Mouse (Mus musculus): ENCODE measurements around the gene Ccpg1. TPM values are rescaled to one million over a fixed set of nuclear protein-coding genes. Genes with fewer than 3 reads are reported as not detected.

Gene Ccpg1
- polyA plus RNA-seq, 1 experiment from 2014 or later, result 21.6 TPM

GRCm38 (mm10) chr9:72958521-72959450 is 26.4 kb upstream of the Ccpg1 start, which contains the start of the genes Dyx1c1 and Gm44503:
Gene Dyx1c1 (plus strand): TSS chr9:72958785.
Gene Gm44503 (plus strand): TSS chr9:72958852.
- Histone ChIP-seq H3K36me3 (ENCODE audit: control insufficient read depth, insufficient read depth, low read length) (no peaks in the 10 kb centered on the region), H3K4me1 (ENCODE audit: control insufficient read depth, insufficient read depth, low read length) (no peaks in the 10 kb centered on the region), H3K4me2 (replicated peaks; ENCODE audit: low read depth, low read length) (peak within 1 kb of the TSS; percentile 66), H3K4me3 (ENCODE audit: low read depth, low read length) (peak within 1 kb of the TSS; percentile 46), H3K27me3 (ENCODE audit: control insufficient read depth, insufficient read depth, low read length) (no peaks in the 10 kb centered on the region), H3K9ac (replicated peaks; ENCODE audit: low read depth, low read length) (peak within 1 kb of the TSS; percentile 48), H3K9me3 (ENCODE audit: control insufficient read depth, low read depth, low read length) (no peaks in the 10 kb centered on the region), H3K27ac (ENCODE audit: low read length) (peak within 1 kb of the TSS; percentile 48; the same call in 1 of the 2 replicates)
- peak; percentile 87 for ATAC-seq (ENCODE audit: insufficient number of reproducible peaks, insufficient read depth, low FRiP score, low read depth)
- WGBS, result 2% methylated on average over 43 of the region's 43 CpGs

- Histone ChIP-seq H3K4me2 (replicated peaks; ENCODE audit: low read depth, low read length) (no peak overlapping the region), H3K36me3 (ENCODE audit: control insufficient read depth, insufficient read depth, low read length) (no peaks in the 10 kb centered on the region), H3K4me1 (ENCODE audit: control insufficient read depth, insufficient read depth, low read length) (no peaks in the 10 kb centered on the region), H3K27ac (ENCODE audit: low read length) (no peak overlapping the region), H3K9ac (replicated peaks; ENCODE audit: low read depth, low read length) (no peak overlapping the region), H3K9me3 (ENCODE audit: control insufficient read depth, low read depth, low read length) (no peaks in the 10 kb centered on the region), H3K4me3 (ENCODE audit: low read depth, low read length) (no peak overlapping the region), H3K27me3 (ENCODE audit: control insufficient read depth, insufficient read depth, low read length) (no peaks in the 10 kb centered on the region)
- WGBS, result 63% methylated on average over 8 of the region's 8 CpGs
- no peak for ATAC-seq (ENCODE audit: insufficient number of reproducible peaks, insufficient read depth, low FRiP score, low read depth)
Measured at GRCm38 (mm10) chr9:72961346-72961745, 23.9 kb upstream of the Ccpg1 start.

GRCm38 (mm10) chr9:72961959-72962358 is 23.3 kb upstream of the Ccpg1 start:
- Histone ChIP-seq H3K4me3 (ENCODE audit: low read depth, low read length) (no peak overlapping the region), H3K9me3 (ENCODE audit: control insufficient read depth, low read depth, low read length) (no peaks in the 10 kb centered on the region), H3K9ac (replicated peaks; ENCODE audit: low read depth, low read length) (no peak overlapping the region), H3K27me3 (ENCODE audit: control insufficient read depth, insufficient read depth, low read length) (no peaks in the 10 kb centered on the region), H3K27ac (ENCODE audit: low read length) (no peak overlapping the region), H3K4me1 (ENCODE audit: control insufficient read depth, insufficient read depth, low read length) (no peaks in the 10 kb centered on the region), H3K36me3 (ENCODE audit: control insufficient read depth, insufficient read depth, low read length) (no peaks in the 10 kb centered on the region), H3K4me2 (replicated peaks; ENCODE audit: low read depth, low read length) (no peak overlapping the region)
- no peak for ATAC-seq (ENCODE audit: insufficient number of reproducible peaks, insufficient read depth, low FRiP score, low read depth)
- 76% methylated on average over 15 of the region's 15 CpGs for WGBS

- Histone ChIP-seq H3K36me3 (ENCODE audit: control insufficient read depth, insufficient read depth, low read length) (no peaks in the 10 kb centered on the region), H3K9me3 (ENCODE audit: control insufficient read depth, low read depth, low read length) (no peaks in the 10 kb centered on the region), H3K27ac (ENCODE audit: low read length) (no peak overlapping the region), H3K27me3 (ENCODE audit: control insufficient read depth, insufficient read depth, low read length) (no peaks in the 10 kb centered on the region), H3K4me2 (replicated peaks; ENCODE audit: low read depth, low read length) (no peak overlapping the region), H3K4me3 (ENCODE audit: low read depth, low read length) (no peak overlapping the region), H3K9ac (replicated peaks; ENCODE audit: low read depth, low read length) (no peak overlapping the region), H3K4me1 (ENCODE audit: control insufficient read depth, insufficient read depth, low read length) (no peaks in the 10 kb centered on the region)
- WGBS, result 28% methylated on average over 11 of the region's 11 CpGs
- 0 out of 2 replicates have a peak, but pooled peaks have one; percentile 14 for ATAC-seq (ENCODE audit: insufficient number of reproducible peaks, insufficient read depth, low FRiP score, low read depth)
Measured at GRCm38 (mm10) chr9:72968349-72969061, 16.7 kb upstream of the Ccpg1 start.

GRCm38 (mm10) chr9:72969874-72970273 is 15.4 kb upstream of the Ccpg1 start:
- no peak overlapping the region for H3K27ac ChIP-seq (ENCODE audit: low read length)
- H3K4me2 ChIP-seq (replicated peaks; ENCODE audit: low read depth, low read length), result no peak overlapping the region
- H3K4me1 ChIP-seq (ENCODE audit: control insufficient read depth, insufficient read depth, low read length), result no peaks in the 10 kb centered on the region
- no peak overlapping the region for H3K4me3 ChIP-seq (ENCODE audit: low read depth, low read length)
- H3K27me3 ChIP-seq (ENCODE audit: control insufficient read depth, insufficient read depth, low read length), result no peaks in the 10 kb centered on the region
- H3K36me3 ChIP-seq (ENCODE audit: control insufficient read depth, insufficient read depth, low read length), result no peaks in the 10 kb centered on the region
- ATAC-seq (ENCODE audit: insufficient number of reproducible peaks, insufficient read depth, low FRiP score, low read depth), result no peak
- 70% methylated on average over 7 of the region's 7 CpGs for WGBS
- H3K9me3 ChIP-seq (ENCODE audit: control insufficient read depth, low read depth, low read length), result no peaks in the 10 kb centered on the region
- H3K9ac ChIP-seq (replicated peaks; ENCODE audit: low read depth, low read length), result no peak overlapping the region

GRCm38 (mm10) chr9:72972435-72972834 is 12.8 kb upstream of the Ccpg1 start:
- no peak for ATAC-seq (ENCODE audit: insufficient number of reproducible peaks, insufficient read depth, low FRiP score, low read depth)
- no peak overlapping the region for H3K9ac ChIP-seq (replicated peaks; ENCODE audit: low read depth, low read length)
- H3K36me3 ChIP-seq (ENCODE audit: control insufficient read depth, insufficient read depth, low read length), result no peaks in the 10 kb centered on the region
- no peaks in the 10 kb centered on the region for H3K27me3 ChIP-seq (ENCODE audit: control insufficient read depth, insufficient read depth, low read length)
- 84% methylated on average over 5 of the region's 5 CpGs for WGBS
- no peaks in the 10 kb centered on the region for H3K9me3 ChIP-seq (ENCODE audit: control insufficient read depth, low read depth, low read length)
- H3K4me3 ChIP-seq (ENCODE audit: low read depth, low read length), result no peak overlapping the region
- no peak overlapping the region for H3K4me2 ChIP-seq (replicated peaks; ENCODE audit: low read depth, low read length)
- H3K27ac ChIP-seq (ENCODE audit: low read length), result no peak overlapping the region
- no peaks in the 10 kb centered on the region for H3K4me1 ChIP-seq (ENCODE audit: control insufficient read depth, insufficient read depth, low read length)

GRCm38 (mm10) chr9:72972984-72973383 is 12.2 kb upstream of the Ccpg1 start:
- Histone ChIP-seq H3K36me3 (ENCODE audit: control insufficient read depth, insufficient read depth, low read length) (no peaks in the 10 kb centered on the region), H3K9ac (replicated peaks; ENCODE audit: low read depth, low read length) (no peak overlapping the region), H3K4me1 (ENCODE audit: control insufficient read depth, insufficient read depth, low read length) (no peaks in the 10 kb centered on the region), H3K9me3 (ENCODE audit: control insufficient read depth, low read depth, low read length) (no peaks in the 10 kb centered on the region), H3K4me2 (replicated peaks; ENCODE audit: low read depth, low read length) (no peak overlapping the region), H3K27me3 (ENCODE audit: control insufficient read depth, insufficient read depth, low read length) (no peaks in the 10 kb centered on the region), H3K27ac (ENCODE audit: low read length) (no peak overlapping the region), H3K4me3 (ENCODE audit: low read depth, low read length) (no peak overlapping the region)
- ATAC-seq (ENCODE audit: insufficient number of reproducible peaks, insufficient read depth, low FRiP score, low read depth), result no peak

- Histone ChIP-seq H3K36me3 (ENCODE audit: control insufficient read depth, insufficient read depth, low read length) (no peaks in the 10 kb centered on the region), H3K4me3 (ENCODE audit: low read depth, low read length) (no peak overlapping the region), H3K9ac (replicated peaks; ENCODE audit: low read depth, low read length) (no peak overlapping the region), H3K27me3 (ENCODE audit: control insufficient read depth, insufficient read depth, low read length) (no peaks in the 10 kb centered on the region), H3K4me2 (replicated peaks; ENCODE audit: low read depth, low read length) (no peak overlapping the region), H3K27ac (ENCODE audit: low read length) (no peak overlapping the region), H3K4me1 (ENCODE audit: control insufficient read depth, insufficient read depth, low read length) (no peaks in the 10 kb centered on the region), H3K9me3 (ENCODE audit: control insufficient read depth, low read depth, low read length) (no peaks in the 10 kb centered on the region)
- WGBS, result 89% methylated on average over 5 of the region's 5 CpGs
- no peak for ATAC-seq (ENCODE audit: insufficient number of reproducible peaks, insufficient read depth, low FRiP score, low read depth)
Measured at GRCm38 (mm10) chr9:72974734-72975133, 10.5 kb upstream of the Ccpg1 start.
